Mouse (Mus musculus) cerebellum, adult 9-11 months (tissue): ENCODE measurements around the gene Sez6l.
"Not testable (repeated sequence)": the region's sequence is repeated elsewhere in the genome, so short reads cannot be mapped to it uniquely, and the experiment has no call there.

Source experiments
- DNase-seq: peaks from one replicate; pipeline ENCODE4 v3.0.0; 2022

Sez6l gene

DNA sequence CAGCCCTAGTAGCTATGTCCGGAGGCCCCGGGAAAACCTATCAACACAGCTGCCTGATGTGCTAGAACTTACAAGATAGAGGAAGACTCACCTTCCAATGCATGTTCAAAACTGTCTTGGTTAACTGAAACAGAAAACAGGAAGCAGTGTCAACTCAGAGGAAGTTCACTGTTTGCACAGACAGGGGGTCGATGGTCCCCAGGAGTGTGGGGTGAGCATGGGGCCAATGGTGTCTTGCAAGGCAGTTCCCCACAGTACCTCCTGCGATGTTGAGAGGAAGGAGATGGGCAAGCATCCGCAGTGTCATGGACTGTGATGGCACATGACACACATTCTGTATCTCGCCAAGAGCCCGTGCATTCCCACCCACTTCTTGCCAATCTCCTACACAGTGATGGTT is 150.3 kb downstream of the Sez6l start:
- no peak for DNase-seq

GRCm38 (mm10) chr5:112419535-112419934 is 157.4 kb downstream of the Sez6l start:
- no peak for DNase-seq

DNA sequence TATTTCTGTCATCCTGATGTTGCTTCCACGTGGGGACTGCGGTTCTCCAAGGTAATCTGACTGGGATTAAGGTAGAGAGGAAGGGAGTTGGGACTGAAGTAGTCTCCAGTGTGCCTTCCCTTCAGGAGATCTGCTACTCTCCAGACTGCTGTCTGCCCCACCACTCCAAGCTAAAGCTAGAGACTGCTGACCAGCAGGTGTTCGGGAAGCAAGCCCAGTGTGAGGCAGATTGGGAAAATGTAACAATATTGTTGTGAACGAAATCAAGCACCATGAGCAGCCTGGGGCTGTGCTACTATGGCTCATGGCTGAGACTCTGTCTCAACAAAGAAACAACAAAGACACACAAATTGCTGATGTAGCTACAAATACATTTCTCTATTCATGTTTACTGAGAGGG is 159.0 kb downstream of the Sez6l start:
- DNase-seq: peak; percentile 54

- DNase-seq: no peak
Measured at GRCm38 (mm10) chr5:112416673-112417072, 160.3 kb downstream of the Sez6l start.

DNA sequence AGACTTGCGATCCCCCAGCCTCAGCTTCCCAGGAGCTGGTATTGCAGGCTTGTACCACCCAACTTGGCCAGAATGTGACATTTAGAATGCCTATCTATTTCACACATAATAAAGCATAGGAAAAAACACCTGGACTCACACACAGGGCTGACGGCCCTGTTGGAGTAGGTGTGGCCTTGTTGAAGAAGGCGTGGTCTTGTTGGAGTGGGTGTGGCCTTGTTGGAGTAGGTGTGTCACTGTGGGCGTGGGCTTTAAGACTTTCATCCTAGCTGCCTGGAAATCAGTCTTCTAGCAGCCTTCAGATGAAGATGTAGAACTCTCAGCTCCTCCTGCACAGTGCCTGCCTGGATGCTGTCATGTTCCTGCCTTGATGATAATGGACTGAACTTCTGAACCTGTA is 164.2 kb downstream of the Sez6l start:
- not testable (repeated sequence) for DNase-seq

GRCm38 (mm10) chr5:112411514-112412335 is 165.3 kb downstream of the Sez6l start:
- no peak for DNase-seq

GRCm38 (mm10) chr5:112411072-112411471 is 165.9 kb downstream of the Sez6l start:
- no peak for DNase-seq

DNA sequence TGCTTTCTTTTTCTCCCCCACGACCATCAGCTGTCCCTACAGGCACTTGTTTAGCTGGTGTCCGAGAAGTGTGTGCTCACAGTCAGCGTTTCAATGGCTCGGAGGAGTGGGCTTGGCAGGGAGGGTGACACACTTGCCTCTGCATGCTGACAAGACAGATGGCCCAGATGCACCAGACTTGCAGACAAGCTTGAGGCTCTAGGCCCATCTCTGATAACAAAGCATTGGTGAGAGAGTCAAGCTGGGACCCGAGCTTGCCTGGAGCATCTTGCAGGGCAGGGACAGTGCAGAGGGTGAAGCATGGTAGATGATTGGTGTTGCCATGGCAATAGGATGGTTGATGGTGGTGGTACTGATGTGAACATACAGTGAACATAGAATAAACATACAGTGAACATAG is 167.7 kb downstream of the Sez6l start:
- DNase-seq: no peak

GRCm38 (mm10) chr5:112406017-112406416 is 171.0 kb downstream of the Sez6l start:
- no peak for DNase-seq

- DNase-seq: no peak
Measured at GRCm38 (mm10) chr5:112402437-112402836, 174.5 kb downstream of the Sez6l start.

GRCm38 (mm10) chr5:112399284-112399683 is 177.7 kb downstream of the Sez6l start:
- no peak for DNase-seq

- DNase-seq: no peak
Measured at GRCm38 (mm10) chr5:112396066-112396465, 180.9 kb downstream of the Sez6l start.

- peak; percentile 80 for DNase-seq
Measured at GRCm38 (mm10) chr5:112394779-112395443, 182.1 kb downstream of the Sez6l start, which contains the start of gene Asphd2. Gene Asphd2 (minus strand): TSS chr5:112394866.

- DNase-seq: peak; percentile 59
Measured at GRCm38 (mm10) chr5:112394415-112394763, 182.6 kb downstream of the Sez6l start.

- DNase-seq: peak; percentile 32
Measured at GRCm38 (mm10) chr5:112393741-112394414, 183.1 kb downstream of the Sez6l start.

- peak; percentile 65 for DNase-seq
Measured at GRCm38 (mm10) chr5:112391676-112392323, 185.2 kb downstream of the Sez6l start.

GRCm38 (mm10) chr5:112391002-112391401 is 186.0 kb downstream of the Sez6l start:
- DNase-seq: peak; percentile 28

DNA sequence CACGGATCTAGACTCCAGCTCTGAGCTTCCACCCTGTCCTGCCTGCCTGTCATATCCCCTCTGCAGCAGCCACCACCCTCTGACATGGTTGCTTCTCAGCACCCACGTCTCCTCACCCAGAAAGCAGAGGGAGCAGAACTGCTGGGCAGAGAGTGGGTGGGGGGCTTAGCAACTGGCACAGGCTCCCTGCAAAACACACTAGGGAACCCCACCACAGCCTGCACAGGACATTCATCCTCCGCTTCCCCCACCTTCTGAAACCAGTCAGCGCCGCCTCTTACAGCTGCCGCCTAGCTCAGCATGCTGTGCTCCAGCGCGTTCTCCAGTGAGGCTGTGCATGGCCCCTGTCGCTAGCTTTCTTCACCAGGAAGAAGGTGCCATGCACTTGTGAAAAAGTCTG is 187.6 kb downstream of the Sez6l start:
- peak; percentile 35 for DNase-seq

- DNase-seq: peak; percentile 41
Measured at GRCm38 (mm10) chr5:112385973-112386372, 191.0 kb downstream of the Sez6l start.

DNA sequence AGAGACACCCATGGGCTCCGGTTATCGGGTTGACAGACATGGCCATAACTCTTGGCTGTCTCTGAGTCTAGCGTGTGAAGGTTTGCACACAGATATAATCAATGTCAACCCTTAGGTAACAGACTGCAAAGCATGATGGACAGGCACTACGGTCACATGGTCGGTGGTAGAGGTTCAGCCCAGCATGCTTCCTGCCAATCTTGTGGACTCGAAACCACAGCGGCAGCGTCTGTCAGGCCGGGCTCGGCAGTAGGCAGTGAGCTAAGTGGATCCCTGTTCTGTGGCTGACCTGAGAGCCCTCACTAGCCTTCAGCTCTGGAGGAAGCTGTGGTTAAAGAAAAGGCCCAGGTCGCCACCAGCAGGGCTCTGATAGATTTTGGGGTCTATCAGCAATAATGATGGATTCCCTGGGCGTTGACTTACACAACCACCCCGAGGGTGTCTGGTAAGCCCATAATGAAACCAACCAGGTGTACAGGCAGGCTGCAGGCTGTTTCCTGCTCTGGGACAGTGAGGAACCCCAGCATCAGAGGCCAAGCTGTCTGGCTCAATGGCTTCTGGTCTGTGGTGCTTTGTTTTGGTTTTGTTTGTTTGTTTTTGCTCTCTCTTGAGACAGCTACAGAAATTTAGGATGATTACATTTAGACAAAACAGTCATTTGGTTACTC is 192.0 kb downstream of the Sez6l start:
- no peak for DNase-seq

DNA sequence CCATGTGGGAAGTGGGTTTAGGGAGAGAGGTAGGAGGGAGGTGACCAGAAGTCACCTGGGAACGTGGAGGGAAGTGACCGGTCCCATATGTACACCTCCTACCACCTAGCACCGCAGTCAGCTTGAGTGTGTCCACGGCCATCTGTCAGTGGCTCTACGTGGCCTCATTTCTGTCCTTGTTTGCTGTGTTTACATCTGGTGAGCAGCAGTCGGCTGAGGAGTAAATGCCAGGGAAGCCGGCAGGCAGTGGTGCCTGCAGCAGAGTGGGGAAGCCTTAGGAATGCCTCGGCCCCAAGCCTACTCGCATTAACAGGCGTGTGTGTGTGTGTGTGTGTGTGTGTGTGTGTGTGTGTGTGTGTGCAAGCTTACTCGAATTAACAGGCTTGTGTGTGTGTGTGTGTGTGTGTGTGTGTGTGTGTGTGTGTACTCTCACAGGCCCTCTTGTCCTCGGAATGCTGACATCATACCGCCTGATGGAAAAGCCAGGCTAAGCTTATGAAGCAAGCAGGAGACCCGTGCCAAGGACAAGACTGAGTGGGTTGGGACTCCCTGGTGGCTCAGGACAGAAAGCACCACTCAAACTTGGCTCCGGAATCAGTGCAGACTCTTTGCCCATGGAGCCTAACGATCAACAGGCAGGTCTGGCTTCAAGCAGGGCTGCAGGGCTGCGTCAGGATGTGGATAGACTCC is 194.2 kb downstream of the Sez6l start:
- DNase-seq: peak; percentile 63

DNA sequence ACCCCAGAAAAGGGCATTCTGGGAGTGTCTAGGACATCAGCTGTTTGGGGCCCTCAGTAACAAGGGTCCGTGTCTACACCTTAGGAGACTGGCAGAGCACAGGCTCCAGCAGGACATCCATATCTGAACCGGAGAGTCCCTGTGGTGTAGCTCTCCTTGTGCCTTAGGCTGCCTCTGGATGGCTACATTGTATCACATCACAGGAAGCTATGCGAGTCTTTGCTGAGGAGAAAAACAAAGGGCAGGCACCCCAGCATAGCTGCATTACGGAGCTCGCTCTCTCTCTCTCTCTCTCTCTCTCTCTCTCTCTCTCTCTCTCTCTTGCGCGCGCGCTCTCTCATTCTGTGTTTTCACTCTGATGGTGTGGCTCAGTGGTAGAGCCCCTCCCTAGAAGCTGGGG is 194.9 kb downstream of the Sez6l start:
- no peak for DNase-seq
